Mouse (Mus musculus) C2C12 (cell line): Measurements from ENCODE around the gene Gm21954.

ENCODE experiments used
- CEBPB ChIP-seq: IDR thresholded peaks from one replicate; pipeline ENCODE4 v1.6.1; 2011; ENCODE audit warnings: low read depth, mild to moderate bottlenecking, control low read depth, moderate library complexity
- CTCF ChIP-seq: IDR thresholded peaks from one replicate; pipeline ENCODE4 v1.5.1; 2011; ENCODE audit not compliant: control insufficient read depth, insufficient read depth, insufficient read length
- USF1 ChIP-seq: IDR thresholded peaks from one replicate; pipeline ENCODE4 v1.6.1; 2011; ENCODE audit warnings: low read depth, mild to moderate bottlenecking, control low read depth, moderate library complexity

DNA sequence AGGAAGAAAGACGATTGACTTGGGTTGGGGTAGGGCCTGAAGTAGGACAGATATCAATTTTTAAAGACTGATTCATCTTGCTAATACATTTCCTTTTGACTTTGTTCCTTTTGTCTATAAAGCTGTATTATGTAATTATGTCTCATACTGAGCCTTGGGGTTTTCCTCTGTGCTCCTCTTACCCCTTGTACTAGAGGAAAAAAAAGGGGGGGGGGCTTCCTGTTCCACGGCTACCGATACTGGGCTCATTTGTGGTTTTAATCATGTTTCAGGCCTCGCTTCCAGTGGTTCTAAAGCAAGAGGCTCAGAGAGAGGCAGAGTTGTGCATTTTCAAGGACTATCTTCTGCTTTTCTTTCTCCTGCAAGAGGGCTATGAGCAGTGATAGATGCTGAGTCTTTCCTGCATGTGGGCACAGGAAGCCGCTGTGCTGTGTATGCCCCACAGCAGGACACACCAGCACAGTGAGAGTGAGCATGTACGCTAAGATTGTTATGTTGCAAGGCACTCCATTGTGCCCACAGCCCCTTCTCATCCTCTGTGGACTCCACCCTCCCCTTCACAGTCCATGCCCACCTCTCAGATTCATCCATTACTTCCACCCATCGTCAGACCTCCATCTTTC lies 33.1 kb downstream of the Gm21954 start:
- TF ChIP-seq CTCF: no peak
- no peak for TF ChIP-seq USF1
- TF ChIP-seq CEBPB: no peak
